Mouse (Mus musculus) MEL-GATA-1-ER (cell line): Measurements from ENCODE around the gene Fam8a1.

Experiments used
- DNase-seq: peaks from one replicate; pipeline ENCODE4 v3.0.0-alpha.2; 2012; ENCODE audit warnings: low read depth; ENCODE audit errors: extremely low read depth

The Fam8a1 gene

GRCm38 (mm10) chr13:46669048-46669619, at the start of gene Fam8a1:
Gene Fam8a1, plus strand, starts transcription at chr13:46669522.
- peak; percentile 77 for DNase-seq

- no peak for DNase-seq
Observed at GRCm38 (mm10) chr13:46619633-46620032, 49.7 kb upstream of the Fam8a1 start.

GRCm38 (mm10) chr13:46620964-46621757, 48.2 kb upstream of the Fam8a1 start:
- no peak for DNase-seq

GRCm38 (mm10) chr13:46626608-46627007, 42.7 kb upstream of the Fam8a1 start:
- DNase-seq, result no peak

GRCm38 (mm10) chr13:46627841-46628240, 41.5 kb upstream of the Fam8a1 start:
- no peak for DNase-seq

GRCm38 (mm10) chr13:46629391-46629790, 39.9 kb upstream of the Fam8a1 start:
- DNase-seq, result no peak

GRCm38 (mm10) chr13:46632796-46633195, 36.5 kb upstream of the Fam8a1 start:
- DNase-seq, result no peak

GRCm38 (mm10) chr13:46633320-46634132, 35.8 kb upstream of the Fam8a1 start:
- DNase-seq, result no peak

GRCm38 (mm10) chr13:46634133-46634488, 35.2 kb upstream of the Fam8a1 start:
- peak; percentile 70 for DNase-seq

- DNase-seq, result no peak
Observed at GRCm38 (mm10) chr13:46640608-46641468, 28.5 kb upstream of the Fam8a1 start.

GRCm38 (mm10) chr13:46642318-46642717, 27.0 kb upstream of the Fam8a1 start:
- DNase-seq, result no peak

- no peak for DNase-seq
Observed at GRCm38 (mm10) chr13:46644175-46644574, 25.1 kb upstream of the Fam8a1 start.

GRCm38 (mm10) chr13:46645476-46645875, 23.8 kb upstream of the Fam8a1 start:
- no peak for DNase-seq

- DNase-seq, result no peak
Observed at GRCm38 (mm10) chr13:46651853-46652252, 17.5 kb upstream of the Fam8a1 start.

- no peak for DNase-seq
Observed at GRCm38 (mm10) chr13:46652671-46653070, 16.7 kb upstream of the Fam8a1 start.

GRCm38 (mm10) chr13:46653671-46654070, 15.7 kb upstream of the Fam8a1 start:
- no peak for DNase-seq

GRCm38 (mm10) chr13:46654566-46654965, 14.8 kb upstream of the Fam8a1 start:
- DNase-seq, result no peak

GRCm38 (mm10) chr13:46659211-46659610, 10.1 kb upstream of the Fam8a1 start:
- DNase-seq, result no peak

GRCm38 (mm10) chr13:46663461-46663964, 5.8 kb upstream of the Fam8a1 start:
- no peak for DNase-seq

- DNase-seq, result no peak
Observed at GRCm38 (mm10) chr13:46669620-46670271, 424 bp downstream of the Fam8a1 start.
